Mouse (Mus musculus) left cerebral cortex, postnatal 14 days (tissue): ENCODE data around the gene Ercc1. TPM values are rescaled to one million over a fixed set of nuclear protein-coding genes. Genes with fewer than 3 reads are reported as not detected.
A peak's percentile ranks its signal among the peaks of the same experiment; 100 is the strongest.

Experiments
- DNase-seq, 2 experiments: peaks; one replicate each; pipeline ENCODE4 v3.0.0; 2021 to 2022; ENCODE audit warnings: low spot score in 2 of 2, mixed read lengths in 1 of 2
- intact Hi-C: fragments of 180-260 bp; cut with DNase I; formaldehyde crosslinking; loops from one replicate; pipeline ENCODE4 v1.15.1; 2025
- total RNA-seq, 2 experiments: library from RNA; stranded (reverse); gene quantifications; 2 replicates each; pipeline ENCODE4 v1.2.3; 2021

The Ercc1 gene
- total RNA-seq, 2 experiments from 2014 or later: 42.7 to 44.0 TPM

GRCm38 (mm10) chr7:19327782-19328181 is 16.8 kb upstream of the Ercc1 start:
- intact Hi-C loops: no loop called here
- DNase-seq: no peak

DNA sequence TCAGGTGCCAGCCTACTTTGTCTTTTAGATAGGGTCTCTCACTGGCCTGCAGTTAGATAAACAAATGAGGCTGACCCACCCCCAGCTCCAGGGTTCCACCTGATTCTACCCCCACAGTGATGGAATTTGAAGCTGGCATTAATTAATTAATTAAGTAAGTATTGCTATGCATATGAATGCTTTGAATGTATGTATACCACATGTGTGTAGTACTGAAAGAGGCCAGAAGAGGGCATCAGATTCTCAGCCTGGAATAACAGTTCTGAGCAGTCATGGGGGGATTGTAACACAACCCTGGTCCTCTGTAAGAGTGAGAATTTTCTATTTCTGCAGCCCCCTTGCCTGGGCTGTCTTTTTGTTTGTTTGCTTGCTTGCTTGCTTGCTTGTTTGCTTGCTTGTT is 16.2 kb upstream of the Ercc1 start:
- intact Hi-C loops: no loop called here
- no peak for DNase-seq

DNA sequence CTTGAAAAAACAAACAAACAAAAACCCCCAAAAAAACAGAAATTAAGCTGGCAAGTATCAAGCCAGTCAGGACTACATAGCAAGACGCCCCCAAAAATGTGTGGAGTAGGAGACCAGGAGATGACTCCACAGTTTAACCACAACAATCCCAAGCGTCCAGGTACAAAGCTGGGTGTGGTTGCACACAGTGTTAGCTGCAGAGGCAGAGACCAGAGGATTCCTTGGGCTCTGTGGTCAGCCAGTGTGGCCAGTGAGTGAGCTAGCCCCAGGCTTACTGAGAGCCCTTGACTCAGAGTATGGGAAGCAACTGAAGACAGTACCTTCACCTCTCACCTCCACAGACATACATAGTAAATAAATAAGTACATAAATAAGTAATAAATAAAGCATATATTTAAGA is 12.7 kb upstream of the Ercc1 start:
- no peak for DNase-seq
- intact Hi-C loops: no loop called here

GRCm38 (mm10) chr7:19332709-19333352 is 11.7 kb upstream of the Ercc1 start:
- peak; percentile 88 to 91 for DNase-seq
- intact Hi-C loops: no loop called here

GRCm38 (mm10) chr7:19335583-19335982 is 9.0 kb upstream of the Ercc1 start:
- intact Hi-C loops: no loop called here
- DNase-seq: no peak

- intact Hi-C loops: no loop called here
- no peak for DNase-seq
Observed at GRCm38 (mm10) chr7:19337122-19337521, 7.5 kb upstream of the Ercc1 start.

DNA sequence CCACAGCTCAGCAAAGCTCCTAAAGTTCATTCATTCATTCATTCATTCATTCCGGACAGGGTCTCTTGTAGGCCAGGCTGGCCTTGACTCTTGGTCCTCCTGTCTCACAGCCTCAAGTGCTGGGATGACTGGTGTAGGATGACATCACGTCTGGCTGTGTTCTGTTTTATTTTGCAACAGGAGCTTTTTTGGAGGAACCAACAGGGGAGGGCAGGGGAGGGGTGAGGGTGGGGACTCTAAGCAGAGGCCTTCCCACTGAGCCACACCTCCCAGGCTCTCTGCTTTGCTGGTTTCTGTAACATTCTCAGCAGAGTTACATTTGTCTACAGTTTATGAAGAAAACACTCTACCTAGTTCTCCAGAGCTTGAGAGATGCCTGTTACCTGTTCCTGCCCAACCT is 6.5 kb upstream of the Ercc1 start:
- intact Hi-C loops: no loop called here
- no peak for DNase-seq

- DNase-seq: no peak
- intact Hi-C loops: no loop called here
Observed at GRCm38 (mm10) chr7:19338596-19338995, 6.0 kb upstream of the Ercc1 start.

- intact Hi-C loops: no loop called here
- DNase-seq: no peak
Observed at GRCm38 (mm10) chr7:19341250-19341649, 3.3 kb upstream of the Ercc1 start.

GRCm38 (mm10) chr7:19341761-19342409 is 2.7 kb upstream of the Ercc1 start:
- intact Hi-C loops: no loop called here
- DNase-seq: peak; percentile 49 to 66

GRCm38 (mm10) chr7:19342481-19343027 is 2.0 kb upstream of the Ercc1 start:
- intact Hi-C loops: loop anchor here (1.0 kb wide), 1 partner anchor 42 kb away; no protein-coding TSS in a partner anchor
- DNase-seq: peak; percentile 89 to 93

DNA sequence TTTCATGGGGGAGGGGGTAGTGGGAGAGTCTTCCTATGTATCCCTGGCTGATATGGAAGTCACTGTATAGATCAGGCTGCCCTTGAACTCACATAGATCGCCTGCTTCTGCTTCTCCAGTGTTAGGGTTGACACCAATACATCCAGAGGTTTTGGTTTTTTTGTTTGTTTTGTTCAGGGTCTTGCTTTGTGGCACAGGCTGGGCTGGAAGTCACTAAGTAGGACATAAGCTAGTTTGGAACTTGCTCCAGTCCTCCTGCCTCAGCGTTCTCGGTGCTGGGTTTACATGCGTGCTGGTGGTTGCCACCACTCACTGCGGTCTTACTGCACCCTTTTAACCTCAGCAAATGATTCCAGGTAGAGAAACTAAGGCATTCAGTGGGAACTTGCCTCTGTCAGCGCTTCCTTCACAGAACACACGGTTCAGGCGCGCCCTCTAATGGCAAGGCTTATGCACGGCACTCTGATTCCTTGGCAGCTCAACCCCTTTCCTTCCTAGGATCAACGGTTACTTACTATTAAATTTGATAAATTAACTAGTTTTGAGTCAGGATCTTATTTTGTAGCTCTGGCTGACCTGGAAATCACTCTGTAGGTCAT is 1.3 kb upstream of the Ercc1 start:
- peak; percentile 64 to 79 for DNase-seq
- intact Hi-C loops: loop anchor here (1.0 kb wide), 1 partner anchor 43 kb away; no protein-coding TSS in a partner anchor

- DNase-seq: peak; percentile 94 to 96
- intact Hi-C loops: loop anchor here (5.0 kb wide), 1 partner anchor 108 kb away; no protein-coding TSS in a partner anchor
Observed at GRCm38 (mm10) chr7:19344938-19345471, 427 bp downstream of the Ercc1 start.

- intact Hi-C loops: loop anchor here (5.0 kb wide), 1 partner anchor 112 kb away; no protein-coding TSS in a partner anchor
Observed at GRCm38 (mm10) chr7:19349188-19349915, 4.8 kb downstream of the Ercc1 start.

GRCm38 (mm10) chr7:19350221-19350620 is 5.6 kb downstream of the Ercc1 start:
- intact Hi-C loops: no loop called here
- DNase-seq: no peak

More at GRCm38 (mm10) chr7:19349188-19349915, 4.8 kb downstream of the Ercc1 start:
- no peak for DNase-seq

- intact Hi-C loops: no loop called here
- no peak for DNase-seq
Observed at GRCm38 (mm10) chr7:19354991-19355390, 10.4 kb downstream of the Ercc1 start.

DNA sequence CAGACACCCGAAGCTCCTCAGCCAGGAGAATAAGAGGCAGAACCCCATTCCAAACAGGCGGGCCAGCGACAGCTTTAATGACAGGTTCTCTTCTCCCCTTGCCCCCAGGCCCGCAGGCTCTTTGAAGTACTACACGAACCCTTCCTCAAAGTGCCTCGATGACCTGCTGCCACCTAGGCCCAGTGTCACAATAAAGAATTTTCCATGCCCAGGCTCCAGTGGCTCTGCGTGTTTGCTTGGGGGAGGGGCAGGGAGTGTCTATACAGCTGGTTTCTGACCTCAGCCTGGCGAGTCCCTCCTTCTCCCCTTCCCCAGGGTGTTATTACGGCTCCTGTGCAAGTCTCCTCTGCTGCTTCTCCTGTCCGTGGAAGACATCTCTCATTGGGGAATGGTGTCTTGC is 11.7 kb downstream of the Ercc1 start:
- no peak for DNase-seq

GRCm38 (mm10) chr7:19357381-19358375 is 13.1 kb downstream of the Ercc1 start:
- intact Hi-C loops: no loop called here
- no peak for DNase-seq

More for the DNA sequence above, 11.7 kb downstream of the Ercc1 start:
- intact Hi-C loops: no loop called here
